Comparison of ENCODE assay signal across 10 mouse cellular contexts in the genomic region with DNA sequence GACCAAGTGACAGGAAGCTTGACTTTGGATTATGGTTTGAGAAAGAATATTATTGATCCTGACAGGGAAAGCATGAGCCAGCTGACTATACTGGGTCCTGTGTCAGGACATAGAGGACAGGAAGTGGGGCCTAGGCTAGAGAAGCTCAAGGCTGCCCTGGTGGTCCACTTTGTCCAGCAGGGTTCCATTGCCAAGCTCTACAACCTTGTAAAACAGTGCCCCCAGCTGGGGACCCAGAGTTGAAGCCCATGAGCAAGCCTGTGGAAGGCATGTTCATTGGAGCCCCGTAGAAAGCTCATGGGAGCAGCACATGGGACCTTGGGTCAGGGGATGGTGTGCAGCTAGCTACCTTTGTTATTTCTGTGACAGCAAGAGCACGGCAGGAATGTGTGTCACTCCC. TPM values are rescaled to one million over a fixed set of nuclear protein-coding genes. Genes with fewer than 3 reads are reported as not detected.
DNase-seq lines count a peak whose midpoint lies in the region; ATAC-seq and TF ChIP-seq lines count a peak whose summit lies in the region.
"Had no signal": no experiment of that assay in that cellular context is flagged by ENCODE, and none has a peak within 500 bp of the region (broad histone marks: within the 10 kb centered on the region; RNA-seq: fewer than 3 reads in every experiment).

No protein-coding gene starts in this region.

- TF ChIP-seq CTCF in lung, postnatal 0 days (IDR thresholded peaks at IDR 0.05) = peak; percentile 51

- H3K27me3 ChIP-seq in heart, embryonic 12.5 days (replicated peaks) = no peaks in the 10 kb centered on the region
- H3K27me3 ChIP-seq in lung, postnatal 0 days (replicated peaks; ENCODE audit: insufficient read depth, low read length) = no peaks in the 10 kb centered on the region
- H3K27me3 ChIP-seq: liver, embryonic 15.5 days; Patski had no signal

- H3K27ac ChIP-seq in heart, embryonic 12.5 days (ENCODE audit: poor library complexity, severe bottlenecking) = no peak overlapping the region
- H3K27ac ChIP-seq in lung, postnatal 0 days (ENCODE audit: low read length) = no peak overlapping the region
- H3K27ac ChIP-seq: liver, embryonic 15.5 days had no signal

- no peak for ATAC-seq in heart, embryonic 12.5 days (ENCODE audit: insufficient number of reproducible peaks, low FRiP score)
- no peak for ATAC-seq in lung, postnatal 0 days
- ATAC-seq: Patski had no signal

- 79% methylated on average over 2 of the region's 2 CpGs for WGBS in heart, embryonic 12.5 days
- WGBS in lung, postnatal 0 days = 86% methylated on average over 2 of the region's 2 CpGs

- peaks cover 62% of the 10 kb centered on the region for H3K36me3 ChIP-seq in heart, embryonic 12.5 days
- peaks cover 22% of the 10 kb centered on the region; the same call in 1 of the 2 replicates for H3K36me3 ChIP-seq in lung, postnatal 0 days (ENCODE audit: insufficient read depth, low read length)

- H3K9me3 ChIP-seq in heart, embryonic 12.5 days (replicated peaks) = no peaks in the 10 kb centered on the region
- no peaks in the 10 kb centered on the region for H3K9me3 ChIP-seq in lung, postnatal 0 days (ENCODE audit: low read length)
- H3K9me3 ChIP-seq: liver, embryonic 15.5 days had no signal

- DNase-seq in adrenal gland, postnatal 10 days = peak; percentile 33
- no peak for DNase-seq in adrenal gland, adult 2 months
- peak; percentile 45 for DNase-seq in heart, postnatal 4 days
- DNase-seq in lung, postnatal 0 days (ENCODE audit: low spot score) = peak; percentile 14
- DNase-seq in lung, adult 18-20 months = no peak
- DNase-seq in lung, postnatal 4 days = peak; percentile 32 to 33
- no peak for DNase-seq in ovary, postnatal 10 days (ENCODE audit: low spot score)

- H3K9ac ChIP-seq in heart, embryonic 12.5 days = no peak overlapping the region
- no peak overlapping the region for H3K9ac ChIP-seq in lung, postnatal 0 days (replicated peaks; ENCODE audit: low read depth)
- H3K9ac ChIP-seq: liver, embryonic 15.5 days had no signal

- no peak overlapping the region for H3K4me3 ChIP-seq in heart, embryonic 12.5 days
- no peak overlapping the region for H3K4me3 ChIP-seq in lung, postnatal 0 days (ENCODE audit: low read depth, low read length)
- H3K4me3 ChIP-seq: liver, embryonic 15.5 days had no signal

- no peak for TF ChIP-seq EP300 in lung, postnatal 0 days (IDR thresholded peaks at IDR 0.05)

- H3K4me1 ChIP-seq in heart, embryonic 12.5 days (replicated peaks) = no peaks in the 10 kb centered on the region
- H3K4me1 ChIP-seq in lung, postnatal 0 days (ENCODE audit: insufficient read depth, low read depth, low read length) = no peaks in the 10 kb centered on the region
- H3K4me1 ChIP-seq: liver, embryonic 15.5 days had no signal

- H3K4me2 ChIP-seq in heart, embryonic 12.5 days = no peak overlapping the region
- no peak overlapping the region for H3K4me2 ChIP-seq in lung, postnatal 0 days (replicated peaks; ENCODE audit: low read depth, low read length)
- H3K4me2 ChIP-seq: liver, embryonic 15.5 days had no signal

RNA-seq across cellular contexts. Expression of a gene that starts 20.2 kb away (rescaled TPM):
- 10 to 100 TPM; 41.7 to 44.4 TPM for total RNA-seq in adrenal gland, postnatal 10 days (2021)
- total RNA-seq in adrenal gland, adult 2 months (2021) = 10 to 100 TPM; 60.9 to 69.9 TPM
- 110 and 131 TPM in 2 replicates for polyA plus RNA-seq in adrenal gland, adult 2 months (2012; rRNA removed)
- total RNA-seq in heart, postnatal 4 days (2021) = 10 to 100 TPM; 50.7 to 56.0 TPM
- 52.5 and 55.6 TPM in 2 replicates for polyA plus RNA-seq in heart, embryonic 12.5 days (2016; fragmentation: Nextera tagmentation; extraction: Ambion mirVana)
- polyA plus RNA-seq in lung, postnatal 0 days (2015; fragmentation: Nextera tagmentation; extraction: Ambion mirVana) = 32.6 and 34.3 TPM in 2 replicates

RNA-seq across cellular contexts. Expression of a gene that starts 20.2 kb away (rescaled TPM):
- 10 to 100 TPM; 15.9 to 19.7 TPM for total RNA-seq in adrenal gland, postnatal 10 days (2021)
- total RNA-seq in adrenal gland, adult 2 months (2021) = 10 to 100 TPM; 16.5 to 20.3 TPM
- 16.9 and 17.7 TPM in 2 replicates for polyA plus RNA-seq in adrenal gland, adult 2 months (2012; rRNA removed)
- 10 to 100 TPM; 11.5 to 15.0 TPM for total RNA-seq in heart, postnatal 4 days (2021)
- 20.0 and 20.1 TPM in 2 replicates for polyA plus RNA-seq in heart, embryonic 12.5 days (2016; fragmentation: Nextera tagmentation; extraction: Ambion mirVana)
- 7.5 and 9.2 TPM in 2 replicates for polyA plus RNA-seq in lung, postnatal 0 days (2015; fragmentation: Nextera tagmentation; extraction: Ambion mirVana)

Comparison
In these comparisons a context has a peak if more than half of its experiments do, and no peak if none do; other contexts are left out.
1. DNase-seq: peak in adrenal gland, postnatal 10 days (single experiment), heart, postnatal 4 days (single experiment), lung, postnatal 0 days (single experiment) and lung, postnatal 4 days (2 of 2); none in adrenal gland, adult 2 months (single experiment), lung, adult 18-20 months (0 of 2) and ovary, postnatal 10 days (single experiment).